18 mouse cellular contexts compared by ENCODE assay signal in genomic region chr8:88286421-88286960, GRCm38 (mm10). TPM values are rescaled to one million over a fixed set of nuclear protein-coding genes. Genes with fewer than 3 reads are reported as not detected.
A peak's percentile ranks its signal among the peaks of the same experiment; 100 is the strongest.
DNase-seq lines count a peak whose midpoint lies in the region; ATAC-seq lines count a peak whose summit lies in the region.
"Had no signal": no experiment of that assay in that cellular context is flagged by ENCODE, and none has a peak within 500 bp of the region (broad histone marks: within the 10 kb centered on the region; RNA-seq: fewer than 3 reads in every experiment).

No protein-coding gene starts in this region.

- no peaks in the 10 kb centered on the region for H3K36me3 ChIP-seq in heart, embryonic 12.5 days
- H3K36me3 ChIP-seq in embryonic facial prominence, embryonic 15.5 days, result no peaks in the 10 kb centered on the region
- H3K36me3 ChIP-seq: embryonic facial prominence, embryonic 12.5 days; forebrain, embryonic 15.5 days; kidney, embryonic 15.5 days; limb, embryonic 15.5 days; lung, embryonic 15.5 days had no signal

- H3K4me3 ChIP-seq in heart, embryonic 12.5 days, result no peak overlapping the region
- H3K4me3 ChIP-seq in embryonic facial prominence, embryonic 15.5 days (replicated peaks), result no peak overlapping the region
- H3K4me3 ChIP-seq: embryonic facial prominence, embryonic 12.5 days; forebrain, embryonic 15.5 days; kidney, embryonic 15.5 days; limb, embryonic 15.5 days; lung, embryonic 15.5 days had no signal

- no peak overlapping the region for H3K27ac ChIP-seq in heart, embryonic 12.5 days (ENCODE audit: poor library complexity, severe bottlenecking)
- H3K27ac ChIP-seq in embryonic facial prominence, embryonic 15.5 days (replicated peaks), result no peak overlapping the region
- H3K27ac ChIP-seq: embryonic facial prominence, embryonic 12.5 days; forebrain, embryonic 15.5 days; kidney, embryonic 15.5 days; limb, embryonic 15.5 days; lung, embryonic 15.5 days had no signal

- DNase-seq in adrenal gland, postnatal 14 days, result peak; percentile 24
- DNase-seq in adrenal gland, postnatal 25 days, result no peak
- DNase-seq in heart, postnatal 14 days, result no peak
- peak; percentile 40 for DNase-seq in 3134 (ENCODE audit: extremely low read depth, insufficient read length, low spot score)
- DNase-seq in left cerebral cortex, adult 8-10 months (ENCODE audit: low spot score in 2 of 2), result no peak
- no peak for DNase-seq in neural tube, embryonic 10.5 days (ENCODE audit: extremely low spot score, low spot score)
- DNase-seq: cerebellum, adult 18-20 months; cerebellum, postnatal 14 days; kidney, adult 11 months; midbrain, embryonic 14.5 days; right cerebral cortex, postnatal 4 days had no signal

- H3K4me1 ChIP-seq in heart, embryonic 12.5 days (replicated peaks), result peaks cover 50% of the 10 kb centered on the region
- H3K4me1 ChIP-seq in embryonic facial prominence, embryonic 15.5 days, result peaks cover 57% of the 10 kb centered on the region
- H3K4me1 ChIP-seq: forebrain, embryonic 15.5 days had no signal

- no peak for ATAC-seq in heart, embryonic 12.5 days (ENCODE audit: insufficient number of reproducible peaks, low FRiP score)
- 0 out of 2 replicates have a peak, but pooled peaks have one; percentile 16 for ATAC-seq in embryonic facial prominence, embryonic 15.5 days (ENCODE audit: insufficient number of reproducible peaks, low FRiP score, low TSS enrichment, low read depth)
- ATAC-seq: forebrain, embryonic 15.5 days had no signal

- H3K27me3 ChIP-seq in heart, embryonic 12.5 days (replicated peaks), result peaks cover 3% of the 10 kb centered on the region; the same call in 1 of the 2 replicates
- no peaks in the 10 kb centered on the region for H3K27me3 ChIP-seq in embryonic facial prominence, embryonic 15.5 days
- H3K27me3 ChIP-seq: forebrain, embryonic 15.5 days; kidney, embryonic 15.5 days; limb, embryonic 15.5 days; lung, embryonic 15.5 days had no signal

- H3K9ac ChIP-seq in heart, embryonic 12.5 days, result no peak overlapping the region
- no peak overlapping the region for H3K9ac ChIP-seq in embryonic facial prominence, embryonic 15.5 days
- H3K9ac ChIP-seq: embryonic facial prominence, embryonic 12.5 days; forebrain, embryonic 15.5 days; kidney, embryonic 15.5 days; limb, embryonic 15.5 days; lung, embryonic 15.5 days had no signal

- WGBS in heart, embryonic 12.5 days, result 65% methylated on average over 14 of the region's 14 CpGs
- 63% methylated on average over 14 of the region's 14 CpGs for WGBS in embryonic facial prominence, embryonic 15.5 days

- intact Hi-C loops in heart, postnatal 14 days (cut with DNase I), result no loop called here

- H3K4me2 ChIP-seq in heart, embryonic 12.5 days, result 0 out of 2 replicates have a peak overlapping the region, but pooled peaks have one; percentile 17
- H3K4me2 ChIP-seq in embryonic facial prominence, embryonic 15.5 days (replicated peaks), result no peak overlapping the region
- H3K4me2 ChIP-seq: embryonic facial prominence, embryonic 12.5 days; forebrain, embryonic 15.5 days; kidney, embryonic 15.5 days; limb, embryonic 15.5 days; lung, embryonic 15.5 days had no signal

- no peaks in the 10 kb centered on the region for H3K9me3 ChIP-seq in heart, embryonic 12.5 days (replicated peaks)
- H3K9me3 ChIP-seq in embryonic facial prominence, embryonic 15.5 days (replicated peaks), result no peaks in the 10 kb centered on the region
- H3K9me3 ChIP-seq: embryonic facial prominence, embryonic 12.5 days; forebrain, embryonic 15.5 days; kidney, embryonic 15.5 days; limb, embryonic 15.5 days; lung, embryonic 15.5 days had no signal

RNA-seq across cellular contexts. Expression of gene Adcy7, which starts 14.3 kb away (rescaled TPM):
- total RNA-seq in adrenal gland, postnatal 14 days (2021), result 5.6 and 12.8 TPM in 2 replicates
- 5.4 and 8.4 TPM in 2 replicates for total RNA-seq in adrenal gland, postnatal 25 days (2021)
- polyA plus RNA-seq in heart, embryonic 12.5 days (2016; fragmentation: Nextera tagmentation; extraction: Ambion mirVana), result 3.8 and 4.1 TPM in 2 replicates
- 1 to 10 TPM; 7.5 to 9.8 TPM for total RNA-seq in heart, postnatal 14 days (2021)
- polyA plus RNA-seq in embryonic facial prominence, embryonic 15.5 days (2015; fragmentation: Nextera tagmentation; extraction: Ambion mirVana), result 8.9 and 10.6 TPM in 2 replicates
- total RNA-seq in left cerebral cortex, adult 8-10 months (2022), result 1 to 10 TPM; 5.7 to 6.9 (median 6.4) TPM

Comparison
In these comparisons a context has a peak if more than half of its experiments do, and no peak if none do; other contexts are left out.
1. DNase-seq: peak in adrenal gland, postnatal 14 days (single experiment) and 3134 (single experiment); none in adrenal gland, postnatal 25 days (single experiment), heart, postnatal 14 days (0 of 2), left cerebral cortex, adult 8-10 months (0 of 2) and neural tube, embryonic 10.5 days (single experiment).